Mouse (Mus musculus) MEL (cell line): ENCODE results near the gene Scn3b.

Source experiments
- CHD2 ChIP-seq: IDR thresholded peaks from 2 replicates; pipeline ENCODE4 v1.6.1; 2011; ENCODE audit warnings: low read length, improper control_type of control experiment
- CTCF ChIP-seq, 3 experiments: IDR thresholded peaks in 2 of 3; conservative IDR thresholded peaks in 1 of 3; 2 replicates each; pipeline ENCODE4 v1.5.1; 2011 to 2012; ENCODE audit warnings: low read length in 3 of 3, low read depth in 2 of 3, mild to moderate bottlenecking in 2 of 3, improper control_type of control experiment in 1 of 3, inconsistent platforms in 1 of 3, mixed read lengths in 1 of 3, moderate library complexity in 1 of 3; ENCODE audit not compliant: control insufficient read depth in 1 of 3, insufficient read depth in 1 of 3, poor library complexity in 1 of 3, severe bottlenecking in 1 of 3
- GABPA ChIP-seq: IDR thresholded peaks from 2 replicates; pipeline ENCODE4 v1.6.1; 2012; ENCODE audit warnings: low read depth, mild to moderate bottlenecking, inconsistent platforms, low read length, improper control_type of control experiment, moderate library complexity
- GATA1 ChIP-seq: IDR thresholded peaks from 2 replicates; pipeline ENCODE4 v1.6.1; 2011; ENCODE audit warnings: low read depth, low read length, improper control_type of control experiment
- HCFC1 ChIP-seq: IDR thresholded peaks from 2 replicates; pipeline ENCODE4 v1.6.1; 2012; ENCODE audit warnings: low read depth, mild to moderate bottlenecking, inconsistent platforms, low read length, improper control_type of control experiment, moderate library complexity
- JUND ChIP-seq: IDR thresholded peaks from 2 replicates; pipeline ENCODE4 v1.6.1; 2011; ENCODE audit warnings: low read depth, mild to moderate bottlenecking, improper control_type of control experiment, low read length
- NELFE ChIP-seq: IDR thresholded peaks from 2 replicates; pipeline ENCODE4 v1.6.1; 2011; ENCODE audit warnings: low read depth, low read length, improper control_type of control experiment
- POLR2A ChIP-seq, 2 experiments: IDR thresholded peaks; 2 replicates each; pipeline ENCODE4 v1.6.1; 2011 to 2012; ENCODE audit warnings: low read length in 2 of 2, mild to moderate bottlenecking in 2 of 2, control low read depth in 1 of 2, improper control_type of control experiment in 1 of 2, low read depth in 1 of 2, moderate library complexity in 1 of 2; ENCODE audit not compliant: control insufficient read depth in 1 of 2, insufficient read depth in 1 of 2, poor library complexity in 1 of 2
- POLR2AphosphoS2 ChIP-seq: IDR thresholded peaks from 2 replicates; pipeline ENCODE4 v1.6.1; 2011; ENCODE audit warnings: low read length, improper control_type of control experiment
- TBP ChIP-seq: IDR thresholded peaks from 2 replicates; pipeline ENCODE4 v1.8.0; 2011; ENCODE audit warnings: low read depth, low read length, improper control_type of control experiment
- ZC3H11A ChIP-seq: IDR thresholded peaks from 2 replicates; pipeline ENCODE4 v1.6.1; 2012; ENCODE audit warnings: low read depth, mild to moderate bottlenecking, inconsistent platforms, low read length, improper control_type of control experiment
- ZNF384 ChIP-seq: IDR thresholded peaks from 2 replicates; pipeline ENCODE4 v1.6.1; 2012; ENCODE audit warnings: low read depth, mild to moderate bottlenecking, inconsistent platforms, low read length, improper control_type of control experiment

DNA sequence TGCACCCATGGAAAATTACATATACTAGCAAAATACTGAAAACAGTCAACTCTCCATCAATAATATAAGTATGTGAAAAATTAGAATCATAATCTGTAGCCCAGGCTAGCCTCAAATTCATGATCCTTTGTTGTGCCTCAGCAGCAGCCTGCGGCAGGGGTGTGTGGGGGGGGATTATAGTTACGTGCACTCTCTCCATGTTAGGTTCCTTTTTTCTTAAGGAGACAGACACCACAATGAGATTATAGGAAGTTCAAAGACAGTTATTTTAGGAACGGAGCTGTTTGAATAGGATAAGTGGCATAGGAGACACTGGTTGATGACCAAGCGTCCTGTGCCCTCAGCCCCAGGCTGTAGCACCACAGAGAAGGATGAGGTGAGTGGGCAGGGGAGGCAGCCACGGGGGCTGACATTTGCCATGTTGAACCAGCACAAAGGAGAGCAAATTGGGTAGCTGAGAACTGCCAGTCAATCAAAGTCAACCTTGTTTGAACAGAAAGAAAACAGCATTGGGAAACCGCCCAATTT is 40.1 kb upstream of the Scn3b start:
- TF ChIP-seq POLR2A (IDR thresholded peaks at IDR 0.05; ENCODE audit: control insufficient read depth in 1 of 2, insufficient read depth in 1 of 2, low read depth in 1 of 2, low read length in 2 of 2, poor library complexity in 1 of 2) (no peak), CTCF (IDR thresholded peaks at IDR 0.05 in 2 of 3, conservative IDR thresholded peaks at IDR 0.05 in 1 of 3; ENCODE audit: control insufficient read depth in 1 of 3, insufficient read depth in 1 of 3, low read depth in 2 of 3, low read length in 3 of 3, poor library complexity in 1 of 3, severe bottlenecking in 1 of 3) (no peak), ZC3H11A (no peak), TBP (no peak), GABPA (no peak), NELFE (no peak), ZNF384 (no peak), JUND (no peak), HCFC1 (no peak), CHD2 (no peak), GATA1 (no peak), POLR2AphosphoS2 (no peak)
